In genomic region chr9:42751160-42751559, GRCm38 (mm10) we compare ENCODE assay signal across 22 mouse cellular contexts.
A peak's percentile ranks its signal among the peaks of the same experiment; 100 is the strongest.
DNase-seq lines count a peak whose midpoint lies in the region; ATAC-seq and TF ChIP-seq lines count a peak whose summit lies in the region.
"Had no signal": no experiment of that assay in that cellular context is flagged by ENCODE, and none has a peak within 500 bp of the region (broad histone marks: within the 10 kb centered on the region; RNA-seq: fewer than 3 reads in every experiment).

No protein-coding gene starts in this region.

- no peaks in the 10 kb centered on the region for H3K4me1 ChIP-seq in kidney, adult 2 months (ENCODE audit: control insufficient read depth, insufficient read depth, low read length)
- peaks cover 13% of the 10 kb centered on the region for H3K4me1 ChIP-seq in kidney, embryonic 15.5 days
- no peaks in the 10 kb centered on the region for H3K4me1 ChIP-seq in intestine, postnatal 0 days (replicated peaks; ENCODE audit: control insufficient read depth, insufficient read depth, low read length)
- H3K4me1 ChIP-seq: forebrain, embryonic 15.5 days; heart, embryonic 12.5 days had no signal

- H3K4me3 ChIP-seq in kidney, adult 2 months (ENCODE audit: insufficient read depth, low read depth, low read length): no peak overlapping the region
- H3K4me3 ChIP-seq in kidney, embryonic 15.5 days (replicated peaks): no peak overlapping the region
- H3K4me3 ChIP-seq in intestine, postnatal 0 days (ENCODE audit: low read depth, low read length): no peak overlapping the region
- H3K4me3 ChIP-seq: embryonic facial prominence, embryonic 12.5 days; forebrain, embryonic 10.5 days; forebrain, embryonic 15.5 days; heart, adult 2 months; heart, embryonic 12.5 days; hindbrain, embryonic 15.5 days; liver, embryonic 13.5 days had no signal

- WGBS in kidney, adult 2 months: 23% methylated on average over 2 of the region's 2 CpGs
- WGBS in kidney, embryonic 15.5 days: 72% methylated on average over 2 of the region's 2 CpGs
- 25% methylated on average over 2 of the region's 2 CpGs for WGBS in intestine, postnatal 0 days

- no peak for TF ChIP-seq CTCF in kidney, adult 2 months (conservative IDR thresholded peaks at IDR 0.05; ENCODE audit: insufficient read depth, insufficient read length, low read depth, low read length)
- no peak for TF ChIP-seq CTCF in intestine, postnatal 0 days (IDR thresholded peaks at IDR 0.05; ENCODE audit: low read depth)

- no peaks in the 10 kb centered on the region for H3K9me3 ChIP-seq in kidney, embryonic 15.5 days (replicated peaks)
- H3K9me3 ChIP-seq in intestine, postnatal 0 days (ENCODE audit: control insufficient read depth): no peaks in the 10 kb centered on the region
- H3K9me3 ChIP-seq: embryonic facial prominence, embryonic 12.5 days; forebrain, embryonic 10.5 days; forebrain, embryonic 15.5 days; heart, embryonic 12.5 days; hindbrain, embryonic 15.5 days; liver, embryonic 13.5 days had no signal

- no peak for ATAC-seq in kidney, embryonic 15.5 days (replicated peaks; ENCODE audit: low FRiP score)
- peak; percentile 75 for ATAC-seq in intestine, postnatal 0 days
- ATAC-seq: activated CD4-positive, CD25-positive, alpha-beta regulatory T cell, adult 4 months; forebrain, embryonic 15.5 days; midbrain, embryonic 16.5 days had no signal

- DNase-seq in kidney, adult 2 months: peak; percentile 4
- peak; percentile 57 for DNase-seq in adipocyte (ENCODE audit: low spot score)
- peak; percentile 39 for DNase-seq in adrenal gland, postnatal 14 days
- DNase-seq in ovary, postnatal 14 days (ENCODE audit: low spot score): no peak
- DNase-seq: B cell, adult 2 months; cerebellum, adult 11 months; cerebellum, adult 9-10 months; embryo, embryonic 11 days; gastrocnemius, postnatal 25 days; heart, adult 2 months; liver, embryonic 13.5 days; lung, embryonic 14.5 days had no signal

- H3K27me3 ChIP-seq in kidney, adult 2 months (replicated peaks; ENCODE audit: control insufficient read depth, insufficient read depth, low read length): no peaks in the 10 kb centered on the region
- no peaks in the 10 kb centered on the region for H3K27me3 ChIP-seq in kidney, embryonic 15.5 days
- no peaks in the 10 kb centered on the region for H3K27me3 ChIP-seq in intestine, postnatal 0 days (replicated peaks; ENCODE audit: control insufficient read depth, insufficient read depth, low read length)
- H3K27me3 ChIP-seq: embryonic facial prominence, embryonic 12.5 days; forebrain, embryonic 15.5 days; hindbrain, embryonic 15.5 days; liver, embryonic 13.5 days had no signal

- no peak overlapping the region for H3K9ac ChIP-seq in kidney, embryonic 15.5 days
- H3K9ac ChIP-seq in intestine, postnatal 0 days (ENCODE audit: low read depth, low read length): no peak overlapping the region
- H3K9ac ChIP-seq: embryonic facial prominence, embryonic 12.5 days; forebrain, embryonic 15.5 days; heart, embryonic 12.5 days; hindbrain, embryonic 15.5 days; liver, embryonic 13.5 days; lung, embryonic 14.5 days had no signal

- no peak overlapping the region for H3K4me2 ChIP-seq in kidney, embryonic 15.5 days
- H3K4me2 ChIP-seq in intestine, postnatal 0 days (replicated peaks; ENCODE audit: low read depth): no peak overlapping the region
- H3K4me2 ChIP-seq: embryonic facial prominence, embryonic 12.5 days; forebrain, embryonic 15.5 days; heart, embryonic 12.5 days; hindbrain, embryonic 15.5 days; liver, embryonic 13.5 days; lung, embryonic 14.5 days; midbrain, embryonic 11.5 days had no signal

- no peak for TF ChIP-seq POLR2A in kidney, adult 2 months (IDR thresholded peaks at IDR 0.05; ENCODE audit: low read depth, low read length)

- no peaks in the 10 kb centered on the region for H3K36me3 ChIP-seq in kidney, adult 2 months (ENCODE audit: control insufficient read depth, insufficient read depth, low read length)
- no peaks in the 10 kb centered on the region for H3K36me3 ChIP-seq in kidney, embryonic 15.5 days
- H3K36me3 ChIP-seq in intestine, postnatal 0 days (ENCODE audit: control insufficient read depth, insufficient read depth): no peaks in the 10 kb centered on the region
- H3K36me3 ChIP-seq: embryonic facial prominence, embryonic 12.5 days; forebrain, embryonic 10.5 days; forebrain, embryonic 15.5 days; heart, embryonic 12.5 days; hindbrain, embryonic 15.5 days; liver, embryonic 13.5 days had no signal

- no peak overlapping the region for H3K27ac ChIP-seq in kidney, adult 2 months (ENCODE audit: insufficient read depth, low read depth, low read length)
- H3K27ac ChIP-seq in kidney, embryonic 15.5 days: no peak overlapping the region
- H3K27ac ChIP-seq in intestine, postnatal 0 days (ENCODE audit: low read depth, low read length): no peak overlapping the region
- H3K27ac ChIP-seq: embryonic facial prominence, embryonic 12.5 days; forebrain, embryonic 10.5 days; forebrain, embryonic 15.5 days; heart, adult 2 months; hindbrain, embryonic 15.5 days; liver, embryonic 13.5 days had no signal
